Mouse (Mus musculus): ENCODE measurements around the gene Tomm20.

The Tomm20 gene

GRCm38 (mm10) chr8:126962871-126963270, 17.2 kb upstream of the Tomm20 start:
- no peak for DNase-seq (ENCODE audit: low read depth, low spot score)

GRCm38 (mm10) chr8:126961516-126961915, 15.9 kb upstream of the Tomm20 start:
- DNase-seq (ENCODE audit: low read depth, low spot score), result no peak

GRCm38 (mm10) chr8:126951900-126952636, 6.4 kb upstream of the Tomm20 start:
- no peak for DNase-seq (ENCODE audit: low read depth, low spot score)

GRCm38 (mm10) chr8:126949527-126949926, 3.9 kb upstream of the Tomm20 start:
- DNase-seq (ENCODE audit: low read depth, low spot score), result no peak

- DNase-seq (ENCODE audit: low read depth, low spot score), result no peak
Observed at GRCm38 (mm10) chr8:126946444-126946843, 800 bp upstream of the Tomm20 start.

- DNase-seq (ENCODE audit: low read depth, low spot score), result peak; percentile 70
Observed at GRCm38 (mm10) chr8:126944781-126945691, 608 bp downstream of the Tomm20 start.

GRCm38 (mm10) chr8:126943565-126943964, 2.1 kb downstream of the Tomm20 start:
- no peak for DNase-seq (ENCODE audit: low read depth, low spot score)

- DNase-seq (ENCODE audit: low read depth, low spot score), result no peak
Observed at GRCm38 (mm10) chr8:126937337-126937736, 8.3 kb downstream of the Tomm20 start.

GRCm38 (mm10) chr8:126935932-126936331, 9.7 kb downstream of the Tomm20 start:
- DNase-seq (ENCODE audit: low read depth, low spot score), result peak; percentile 49

- DNase-seq (ENCODE audit: low read depth, low spot score), result no peak
Observed at GRCm38 (mm10) chr8:126935387-126935786, 10.3 kb downstream of the Tomm20 start.

- DNase-seq (ENCODE audit: low read depth, low spot score), result no peak
Observed at GRCm38 (mm10) chr8:126932656-126933055, 13.0 kb downstream of the Tomm20 start.

- no peak for DNase-seq (ENCODE audit: low read depth, low spot score)
Observed at GRCm38 (mm10) chr8:126932249-126932648, 13.4 kb downstream of the Tomm20 start.

- peak; percentile 55 for DNase-seq (ENCODE audit: low read depth, low spot score)
Observed at GRCm38 (mm10) chr8:126931720-126932119, 13.9 kb downstream of the Tomm20 start.

- DNase-seq (ENCODE audit: low read depth, low spot score), result peak; percentile 79
Observed at GRCm38 (mm10) chr8:126929607-126930161, 16.0 kb downstream of the Tomm20 start.

- DNase-seq (ENCODE audit: low read depth, low spot score), result no peak
Observed at GRCm38 (mm10) chr8:126928755-126929505, 16.7 kb downstream of the Tomm20 start.

- DNase-seq (ENCODE audit: low read depth, low spot score), result no peak
Observed at GRCm38 (mm10) chr8:126928028-126928427, 17.6 kb downstream of the Tomm20 start.

- DNase-seq (ENCODE audit: low read depth, low spot score), result peak; percentile 49
Observed at GRCm38 (mm10) chr8:126927058-126927457, 18.6 kb downstream of the Tomm20 start.

- DNase-seq (ENCODE audit: low read depth, low spot score), result no peak
Observed at GRCm38 (mm10) chr8:126922981-126923380, 22.7 kb downstream of the Tomm20 start.

GRCm38 (mm10) chr8:126921432-126921831, 24.2 kb downstream of the Tomm20 start:
- no peak for DNase-seq (ENCODE audit: low read depth, low spot score)

- DNase-seq (ENCODE audit: low read depth, low spot score), result peak; percentile 87
Observed at GRCm38 (mm10) chr8:126920845-126921244, 24.8 kb downstream of the Tomm20 start.

GRCm38 (mm10) chr8:126920386-126920785, 25.3 kb downstream of the Tomm20 start:
- DNase-seq (ENCODE audit: low read depth, low spot score), result no peak

GRCm38 (mm10) chr8:126919703-126920102, 25.9 kb downstream of the Tomm20 start:
- no peak for DNase-seq (ENCODE audit: low read depth, low spot score)
